Mouse (Mus musculus) heart, postnatal 0 days (tissue): ENCODE results near the gene Nt5c3.

ENCODE experiments used
- CTCF ChIP-seq: IDR thresholded peaks from 2 replicates; pipeline ENCODE4 v1.5.1; 2016; ENCODE audit warnings: antibody characterized with exemption, control low read depth, low read depth
- EP300 ChIP-seq: IDR thresholded peaks from 2 replicates; pipeline ENCODE4 v1.6.1; 2016; ENCODE audit warnings: antibody characterized with exemption, low read depth

GRCm38 (mm10) chr6:56923331-56923725, 404 bp downstream of the Nt5c3 start:
- TF ChIP-seq CTCF (no peak), EP300 (no peak)
